Mouse (Mus musculus): ENCODE data around the gene Gm20458. TPM values are rescaled to one million over a fixed set of nuclear protein-coding genes. Genes with fewer than 3 reads are reported as not detected.
A peak's percentile ranks its signal among the peaks of the same experiment; 100 is the strongest.

Gm20458 gene
- polyA plus RNA-seq, 1 experiment: 7.4 TPM

- TF ChIP-seq CTCF (IDR thresholded peaks at IDR 0.05; ENCODE audit: extremely low read depth, insufficient read depth, low read length): no peak
- TF ChIP-seq POLR2A (IDR thresholded peaks at IDR 0.05; ENCODE audit: extremely low read depth, insufficient read depth, low read length): no peak
- no peak overlapping the region for H3K27ac ChIP-seq (ENCODE audit: insufficient read depth, low read length)
- peak overlapping the region; percentile 51; the same call in 1 of the 2 replicates for H3K4me3 ChIP-seq (ENCODE audit: insufficient read depth, low read length)
- H3K4me1 ChIP-seq (ENCODE audit: control insufficient read depth, insufficient read depth, low read length): peaks cover 4% of the 10 kb centered on the region; the same call in 1 of the 2 replicates
These were observed 4.4 kb upstream of the Gm20458 start for GRCm38 (mm10) chr2:164456413-164456812.

DNA sequence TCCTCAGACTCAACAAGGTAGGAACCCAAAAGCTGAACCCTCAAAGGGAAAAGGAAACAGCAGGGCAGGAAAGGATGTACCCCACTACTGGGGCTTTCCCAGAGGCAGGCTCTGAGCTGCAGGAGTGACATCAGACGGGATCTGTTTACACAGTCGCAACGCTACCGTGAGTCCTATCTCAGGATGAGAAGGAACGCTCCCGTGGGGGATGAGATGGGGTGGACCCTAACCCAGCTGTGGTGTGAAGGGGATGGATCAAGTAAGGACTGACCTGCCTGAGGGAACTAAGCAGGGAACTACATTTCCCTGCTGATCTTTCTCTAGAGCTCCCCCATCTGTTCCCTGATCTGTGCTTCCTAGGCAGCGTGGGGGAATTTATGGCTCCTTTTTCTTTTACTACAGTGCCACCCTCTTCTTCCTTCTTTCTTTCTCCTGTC lies 3.9 kb upstream of the Gm20458 start, which contains the start of gene Sys1:
Sys1 (plus strand) TSS at position 101 of the 437 bp plus-strand sequence.
- Histone ChIP-seq H3K4me3 (ENCODE audit: insufficient read depth, low read length) (peak within 1 kb of the TSS; percentile 51), H3K4me1 (ENCODE audit: control insufficient read depth, insufficient read depth, low read length) (peaks cover 7% of the 10 kb centered on the region; the same call in 1 of the 2 replicates), H3K27ac (ENCODE audit: insufficient read depth, low read length) (no peak within 1 kb of the TSS)
- TF ChIP-seq CTCF (IDR thresholded peaks at IDR 0.05; ENCODE audit: extremely low read depth, insufficient read depth, low read length) (peak; percentile 42; the same call in 1 of the 2 replicates), POLR2A (IDR thresholded peaks at IDR 0.05; ENCODE audit: extremely low read depth, insufficient read depth, low read length) (peak; percentile 31; the same call in 1 of the 2 replicates)

- Histone ChIP-seq H3K27ac (ENCODE audit: insufficient read depth, low read length) (no peak overlapping the region), H3K4me1 (ENCODE audit: control insufficient read depth, insufficient read depth, low read length) (peaks cover 8% of the 10 kb centered on the region; the same call in 1 of the 2 replicates), H3K4me3 (ENCODE audit: insufficient read depth, low read length) (no peak overlapping the region)
- no peak for TF ChIP-seq CTCF (IDR thresholded peaks at IDR 0.05; ENCODE audit: extremely low read depth, insufficient read depth, low read length)
- no peak for TF ChIP-seq POLR2A (IDR thresholded peaks at IDR 0.05; ENCODE audit: extremely low read depth, insufficient read depth, low read length)
These were observed 2.8 kb upstream of the Gm20458 start for GRCm38 (mm10) chr2:164457942-164458341.

DNA sequence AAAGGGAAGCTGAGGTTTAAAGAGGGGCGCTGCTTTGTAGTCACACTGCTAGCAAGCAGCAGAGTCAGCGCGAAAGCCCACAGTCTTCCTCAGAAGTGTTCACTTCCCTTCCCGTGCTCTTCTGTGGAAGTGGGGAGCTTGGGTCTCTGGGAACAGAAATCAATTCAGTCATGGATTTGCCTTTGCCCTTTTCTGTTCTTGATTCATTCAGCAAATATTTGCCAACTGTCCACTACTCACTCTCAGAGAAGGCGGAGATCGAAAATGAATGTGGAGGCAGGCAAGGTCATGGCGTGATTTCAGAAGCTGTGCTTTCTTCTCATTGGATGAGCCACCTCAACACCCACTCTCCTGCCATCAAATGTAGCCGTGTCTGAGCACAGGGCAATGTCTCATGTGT lies 2.2 kb upstream of the Gm20458 start:
- Histone ChIP-seq H3K27ac (ENCODE audit: insufficient read depth, low read length) (no peak overlapping the region), H3K4me1 (ENCODE audit: control insufficient read depth, insufficient read depth, low read length) (peaks cover 8% of the 10 kb centered on the region; the same call in 1 of the 2 replicates), H3K4me3 (ENCODE audit: insufficient read depth, low read length) (no peak overlapping the region)
- TF ChIP-seq POLR2A (IDR thresholded peaks at IDR 0.05; ENCODE audit: extremely low read depth, insufficient read depth, low read length) (no peak), CTCF (IDR thresholded peaks at IDR 0.05; ENCODE audit: extremely low read depth, insufficient read depth, low read length) (no peak)

DNA sequence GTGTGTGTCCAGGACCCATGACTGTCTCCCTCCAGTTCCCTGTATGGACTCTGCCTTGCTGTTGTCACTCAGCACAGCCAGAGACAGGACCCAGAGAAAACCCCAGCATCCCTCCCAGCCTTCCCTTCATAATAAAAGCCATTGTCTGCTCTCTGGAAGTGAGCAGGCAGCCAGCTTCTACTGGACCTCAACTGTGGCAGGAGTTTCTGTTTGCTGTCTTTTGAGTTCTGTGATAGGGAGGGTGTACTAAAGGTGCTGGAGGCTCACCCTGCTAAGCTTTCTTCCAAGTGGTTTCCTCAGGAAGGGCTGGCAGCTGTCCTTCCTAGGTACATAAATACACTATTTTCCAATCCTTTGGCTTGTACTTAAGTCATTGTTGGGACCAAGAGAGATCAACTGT lies 4.4 kb downstream of the Gm20458 start:
- TF ChIP-seq POLR2A (IDR thresholded peaks at IDR 0.05; ENCODE audit: extremely low read depth, insufficient read depth, low read length) (no peak), CTCF (IDR thresholded peaks at IDR 0.05; ENCODE audit: extremely low read depth, insufficient read depth, low read length) (no peak)

GRCm38 (mm10) chr2:164466787-164467186 lies 6.0 kb downstream of the Gm20458 start:
- peaks cover 3% of the 10 kb centered on the region; the same call in 1 of the 2 replicates for H3K4me1 ChIP-seq (ENCODE audit: control insufficient read depth, insufficient read depth, low read length)
- no peak for TF ChIP-seq CTCF (IDR thresholded peaks at IDR 0.05; ENCODE audit: extremely low read depth, insufficient read depth, low read length)
- TF ChIP-seq POLR2A (IDR thresholded peaks at IDR 0.05; ENCODE audit: extremely low read depth, insufficient read depth, low read length): no peak
- no peak overlapping the region for H3K4me3 ChIP-seq (ENCODE audit: insufficient read depth, low read length)
- no peak overlapping the region for H3K27ac ChIP-seq (ENCODE audit: insufficient read depth, low read length)

More for the DNA sequence above, 4.4 kb downstream of the Gm20458 start:
- H3K4me1 ChIP-seq (ENCODE audit: control insufficient read depth, insufficient read depth, low read length): peaks cover 4% of the 10 kb centered on the region; the same call in 1 of the 2 replicates
- no peak overlapping the region for H3K27ac ChIP-seq (ENCODE audit: insufficient read depth, low read length)
- H3K4me3 ChIP-seq (ENCODE audit: insufficient read depth, low read length): no peak overlapping the region

DNA sequence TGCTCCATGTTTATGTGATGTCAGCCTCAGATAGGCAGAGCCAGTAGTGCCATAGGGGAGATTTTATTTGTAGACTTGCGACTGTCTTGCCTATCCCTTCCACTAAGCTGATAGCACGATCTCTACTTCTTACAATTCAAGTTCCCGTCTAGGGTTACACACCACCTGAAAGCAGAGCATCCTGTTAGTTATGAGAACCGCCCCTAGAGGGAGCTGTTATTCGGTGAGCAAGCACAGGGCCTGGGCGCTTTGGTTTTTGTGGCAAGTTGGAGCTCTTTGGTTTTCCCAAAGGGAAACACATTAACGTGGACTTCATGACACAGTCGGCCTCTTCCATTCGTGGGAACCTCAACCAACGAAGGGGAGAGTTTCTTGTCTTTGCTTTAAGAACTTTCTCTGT lies 9.5 kb downstream of the Gm20458 start:
- TF ChIP-seq CTCF (IDR thresholded peaks at IDR 0.05; ENCODE audit: extremely low read depth, insufficient read depth, low read length) (peak; percentile 57), POLR2A (IDR thresholded peaks at IDR 0.05; ENCODE audit: extremely low read depth, insufficient read depth, low read length) (no peak)
- Histone ChIP-seq H3K4me3 (ENCODE audit: insufficient read depth, low read length) (no peak overlapping the region), H3K27ac (ENCODE audit: insufficient read depth, low read length) (no peak overlapping the region), H3K4me1 (ENCODE audit: control insufficient read depth, insufficient read depth, low read length) (no peaks in the 10 kb centered on the region)

GRCm38 (mm10) chr2:164473624-164474023 lies 12.9 kb downstream of the Gm20458 start, which contains the start of gene Trp53tg5:
TSS of gene Trp53tg5 (minus strand) at chr2:164473724.
- Histone ChIP-seq H3K27ac (ENCODE audit: insufficient read depth, low read length) (no peak within 1 kb of the TSS), H3K4me3 (ENCODE audit: insufficient read depth, low read length) (no peak within 1 kb of the TSS), H3K4me1 (ENCODE audit: control insufficient read depth, insufficient read depth, low read length) (no peaks in the 10 kb centered on the region)
- TF ChIP-seq POLR2A (IDR thresholded peaks at IDR 0.05; ENCODE audit: extremely low read depth, insufficient read depth, low read length) (no peak), CTCF (IDR thresholded peaks at IDR 0.05; ENCODE audit: extremely low read depth, insufficient read depth, low read length) (no peak)

DNA sequence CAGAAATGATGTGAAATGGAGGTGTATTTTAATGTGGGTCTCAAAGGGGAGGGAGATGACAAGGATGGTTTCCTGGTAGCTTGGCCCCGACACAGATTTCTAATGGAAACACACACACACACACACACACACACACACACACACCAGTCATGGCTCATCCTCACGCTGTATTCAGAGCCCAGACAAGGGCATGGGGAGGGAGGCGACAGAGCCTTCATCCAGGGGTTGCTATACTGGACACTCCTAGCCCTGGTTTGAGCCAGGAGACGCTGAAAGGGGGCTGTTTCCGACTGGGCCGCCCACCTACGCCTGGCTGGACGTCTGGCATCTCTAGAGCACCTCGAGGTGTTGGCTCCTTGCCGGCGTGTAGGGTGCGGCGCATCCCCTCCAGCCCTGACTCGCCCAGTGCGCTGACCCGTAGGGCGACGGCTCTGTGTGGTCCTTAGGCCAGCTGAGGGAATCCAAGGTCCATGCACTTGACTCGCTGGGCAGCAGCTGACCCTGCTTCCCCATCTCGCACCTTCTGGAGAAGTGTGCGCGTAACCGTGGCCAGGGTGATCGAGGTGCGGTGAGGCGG lies 25.0 kb downstream of the Gm20458 start, which contains the start of gene Dbndd2:
Dbndd2 (plus strand) TSS at position 426 of the 577 bp plus-strand sequence.
- Histone ChIP-seq H3K4me3 (ENCODE audit: insufficient read depth, low read length) (peak within 1 kb of the TSS; percentile 56), H3K4me1 (ENCODE audit: control insufficient read depth, insufficient read depth, low read length) (peaks cover 3% of the 10 kb centered on the region), H3K27ac (ENCODE audit: insufficient read depth, low read length) (peak within 1 kb of the TSS; percentile 98)
- TF ChIP-seq POLR2A (IDR thresholded peaks at IDR 0.05; ENCODE audit: extremely low read depth, insufficient read depth, low read length) (no peak), CTCF (IDR thresholded peaks at IDR 0.05; ENCODE audit: extremely low read depth, insufficient read depth, low read length) (no peak)
